Mouse (Mus musculus): ENCODE results near the gene Olfr555. TPM values are rescaled to one million over a fixed set of nuclear protein-coding genes. Genes with fewer than 3 reads are reported as not detected.

Gene Olfr555
- not detected in 2 replicates for polyA plus RNA-seq (2012; rRNA removed)

GRCm38 (mm10) chr7:102658523-102658922 lies at the start of gene Olfr555:
TSS of gene Olfr555 (plus strand) at chr7:102658823.

GRCm38 (mm10) chr7:102618118-102618517 lies 40.5 kb upstream of the Olfr555 start, which contains the start of gene Olfr553:
TSS of gene Olfr553 (minus strand) at chr7:102618218.

GRCm38 (mm10) chr7:102638132-102638531 lies 20.5 kb upstream of the Olfr555 start, which contains the start of gene Olfr554:
TSS of gene Olfr554 (plus strand) at chr7:102638432.

GRCm38 (mm10) chr7:102664599-102664998 lies 6.0 kb downstream of the Olfr555 start, which contains the start of gene Olfr556:
TSS of gene Olfr556 (plus strand) at chr7:102664899.

GRCm38 (mm10) chr7:102686944-102687501 lies 28.4 kb downstream of the Olfr555 start, which contains the start of gene Trim68:
TSS of gene Trim68 (minus strand) at chr7:102687327.

GRCm38 (mm10) chr7:102695358-102696125 lies 36.9 kb downstream of the Olfr555 start, which contains the start of gene Olfr557:
TSS of gene Olfr557 (plus strand) at chr7:102695910.

GRCm38 (mm10) chr7:102701915-102702314 lies 43.3 kb downstream of the Olfr555 start, which contains the start of gene Olfr558:
TSS of gene Olfr558 (plus strand) at chr7:102702215.

Other genes starting within 250 kb of the Olfr555 start
- 56.1 and 67.0 TPM in 2 replicates for gene Rrm1, start 217.1 kb upstream of the Olfr555 start, polyA plus RNA-seq (2012; rRNA removed)
- gene Olfr543, start 177.1 kb upstream of the Olfr555 start, polyA plus RNA-seq (2012; rRNA removed) = not detected in 2 replicates
- gene Olfr544, start 170.5 kb upstream of the Olfr555 start, polyA plus RNA-seq (2012; rRNA removed) = not detected in 2 replicates
- not detected in 2 replicates for gene Olfr545, start 159.2 kb upstream of the Olfr555 start, polyA plus RNA-seq (2012; rRNA removed)
- not detected in 2 replicates for gene Olfr547, start 124.1 kb upstream of the Olfr555 start, polyA plus RNA-seq (2012; rRNA removed)
- not detected in 2 replicates for gene Olfr548-ps1, start 117.9 kb upstream of the Olfr555 start, polyA plus RNA-seq (2012; rRNA removed)
- gene Olfr549, start 109.0 kb upstream of the Olfr555 start, polyA plus RNA-seq (2012; rRNA removed) = not detected in 2 replicates
- 2.2 and 3.0 TPM in 2 replicates for gene Trim21, start 93.3 kb upstream of the Olfr555 start, polyA plus RNA-seq (2012; rRNA removed)
- not detected in 2 replicates for gene Olfr550, start 87.4 kb upstream of the Olfr555 start, polyA plus RNA-seq (2012; rRNA removed)
- gene Olfr551, start 66.9 kb upstream of the Olfr555 start, polyA plus RNA-seq (2012; rRNA removed) = not detected in 2 replicates
- gene Olfr552, start 61.1 kb upstream of the Olfr555 start, polyA plus RNA-seq (2012; rRNA removed) = 0.01 TPM in 1 of 2 replicates, not detected in the other
- not detected in 2 replicates for gene Olfr553, start 40.6 kb upstream of the Olfr555 start, polyA plus RNA-seq (2012; rRNA removed)
- not detected in 2 replicates for gene Olfr554, start 20.4 kb upstream of the Olfr555 start, polyA plus RNA-seq (2012; rRNA removed)
- not detected in 2 replicates for gene Olfr556, start 6.1 kb downstream of the Olfr555 start, polyA plus RNA-seq (2012; rRNA removed)
- gene Trim68, start 28.5 kb downstream of the Olfr555 start, polyA plus RNA-seq (2012; rRNA removed) = 14.8 and 22.7 TPM in 2 replicates
- not detected in 2 replicates for gene Olfr557, start 37.1 kb downstream of the Olfr555 start, polyA plus RNA-seq (2012; rRNA removed)
- 0.07 and 0.29 TPM in 2 replicates for gene Olfr558, start 43.4 kb downstream of the Olfr555 start, polyA plus RNA-seq (2012; rRNA removed)
- gene Olfr33, start 60.2 kb downstream of the Olfr555 start, polyA plus RNA-seq (2012; rRNA removed) = not detected in 2 replicates
- gene Olfr559, start 68.7 kb downstream of the Olfr555 start, polyA plus RNA-seq (2012; rRNA removed) = not detected in 2 replicates
- gene Olfr560, start 100.5 kb downstream of the Olfr555 start, polyA plus RNA-seq (2012; rRNA removed) = not detected in 2 replicates
- gene Olfr78, start 100.6 kb downstream of the Olfr555 start, polyA plus RNA-seq (2012; rRNA removed) = 0.09 and 0.43 TPM in 2 replicates
- gene Olfr561, start 112.4 kb downstream of the Olfr555 start, polyA plus RNA-seq (2012; rRNA removed) = not detected in 2 replicates
- not detected in 2 replicates for gene Olfr564, start 144.7 kb downstream of the Olfr555 start, polyA plus RNA-seq (2012; rRNA removed)
- not detected in 2 replicates for gene Olfr566, start 199.9 kb downstream of the Olfr555 start, polyA plus RNA-seq (2012; rRNA removed)
- not detected in 2 replicates for gene Olfr568, start 218.3 kb downstream of the Olfr555 start, polyA plus RNA-seq (2012; rRNA removed)
- gene Olfr569, start 232.1 kb downstream of the Olfr555 start, polyA plus RNA-seq (2012; rRNA removed) = not detected in 2 replicates
- gene Olfr570, start 235.8 kb downstream of the Olfr555 start, polyA plus RNA-seq (2012; rRNA removed) = 0.12 and 0.13 TPM in 2 replicates